Mouse (Mus musculus) heart, embryonic 15.5 days (tissue): Measurements from ENCODE around the gene Plpp1. TPM values are rescaled to one million over a fixed set of nuclear protein-coding genes. Genes with fewer than 3 reads are reported as not detected.
A peak's percentile ranks its signal among the peaks of the same experiment; 100 is the strongest.

ENCODE experiments used
- ATAC-seq: fragments of 200-750 bp; cut with Nextera tagmentation; replicated peaks from 2 replicates; pipeline ENCODE4 v1.8.0; 2017; ENCODE audit warnings: low read depth, moderate TSS enrichment; ENCODE audit not compliant: insufficient number of reproducible peaks, insufficient read depth, low FRiP score
- H3K27ac ChIP-seq: fragments of 300-500 bp; sonication (generic); 2 replicates; pipeline ENCODE4 v1.5.1; 2015; ENCODE audit warnings: mild to moderate bottlenecking, inconsistent platforms
- H3K27me3 ChIP-seq: fragments of 300-500 bp; sonication (generic); 2 replicates; pipeline ENCODE4 v1.6.1; 2015; ENCODE audit warnings: inconsistent platforms
- H3K36me3 ChIP-seq: fragments of 300-500 bp; sonication (generic); 2 replicates; pipeline ENCODE4 v1.6.1; 2015; ENCODE audit warnings: mild to moderate bottlenecking, inconsistent platforms
- H3K4me1 ChIP-seq: fragments of 300-500 bp; sonication (generic); replicated peaks from 2 replicates; pipeline ENCODE4 v1.6.1; 2015; ENCODE audit warnings: inconsistent platforms
- H3K4me2 ChIP-seq: fragments of 300-500 bp; sonication (generic); 2 replicates; pipeline ENCODE4 v1.6.1; 2015; ENCODE audit warnings: inconsistent platforms, mild to moderate bottlenecking, moderate library complexity
- H3K4me3 ChIP-seq: fragments of 300-500 bp; sonication (generic); 2 replicates; pipeline ENCODE4 v1.5.1; 2015; ENCODE audit warnings: mild to moderate bottlenecking, inconsistent platforms
- H3K9ac ChIP-seq: fragments of 300-500 bp; sonication (generic); 2 replicates; pipeline ENCODE4 v1.6.1; 2015; ENCODE audit warnings: mild to moderate bottlenecking, inconsistent platforms
- H3K9me3 ChIP-seq: fragments of 300-500 bp; sonication (generic); replicated peaks from 2 replicates; pipeline ENCODE4 v1.6.1; 2016; ENCODE audit warnings: inconsistent platforms
- WGBS: fragments of 180-500 bp; shearing (Covaris S2); methylation state at CpG from one replicate; pipeline ENCODE4 v1.1.7; 2015; ENCODE audit warnings: mixed read lengths; 5-methylcytosine and 5-hydroxymethylcytosine counted together
- polyA plus RNA-seq: library from polyadenylated mRNA; unstranded; fragments of >200 nt; fragmentation: Nextera tagmentation; extraction: Ambion mirVana; gene quantifications from 2 replicates; pipeline ENCODE4 v1.2.1, GENCODE M21; 2015

Plpp1 gene
- polyA plus RNA-seq, 1 experiment from 2014 or later = 54.1 TPM

DNA sequence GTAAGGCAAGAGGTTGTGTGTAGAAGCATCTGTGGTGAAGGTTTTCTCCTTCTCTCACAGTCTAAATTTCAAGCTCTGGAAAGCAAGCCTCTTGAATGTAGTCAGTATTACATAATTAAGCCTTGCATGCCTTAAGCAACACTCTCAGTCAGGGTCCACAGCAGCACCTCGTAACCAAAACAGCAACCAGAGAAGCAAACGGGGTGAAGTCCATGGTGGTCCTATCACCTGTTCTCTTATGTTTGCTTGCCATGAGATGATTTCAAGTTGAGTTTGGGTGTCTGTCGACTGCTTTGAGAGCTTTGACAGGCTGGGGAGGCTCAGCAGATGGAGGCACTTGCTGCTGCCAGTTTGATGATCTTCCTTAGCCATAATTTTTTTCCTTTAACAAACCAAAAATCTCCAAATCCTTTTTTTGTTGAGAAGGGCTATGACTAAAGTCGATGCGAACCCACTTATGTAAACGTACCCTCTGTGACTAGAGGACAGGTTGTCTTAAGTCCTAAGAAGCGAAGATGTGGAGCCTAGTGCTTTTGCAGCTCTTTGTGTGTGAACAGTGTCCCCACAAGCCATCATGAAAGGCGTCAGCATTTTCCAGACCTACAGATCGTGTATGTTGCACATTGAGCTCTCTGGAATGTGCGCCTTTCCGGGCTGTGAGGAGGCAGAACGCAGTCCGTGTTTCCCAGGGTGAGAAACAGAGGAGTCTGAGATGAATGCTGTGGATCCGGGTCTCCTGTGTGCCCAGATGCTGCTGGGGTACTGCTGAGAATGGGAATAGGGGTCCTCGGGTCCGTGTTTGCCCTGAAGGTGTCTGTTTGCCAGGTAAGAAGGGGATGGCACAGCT is 39.9 kb downstream of the Plpp1 start:
- Histone ChIP-seq H3K4me2 (no peak overlapping the region), H3K4me1 (no peaks in the 10 kb centered on the region), H3K27me3 (no peaks in the 10 kb centered on the region), H3K36me3 (peaks cover 14% of the 10 kb centered on the region), H3K9ac (no peak overlapping the region), H3K9me3 (no peaks in the 10 kb centered on the region), H3K27ac (no peak overlapping the region), H3K4me3 (no peak overlapping the region)
- no peak for ATAC-seq
- 86% methylated on average over 16 of the region's 16 CpGs for WGBS

DNA sequence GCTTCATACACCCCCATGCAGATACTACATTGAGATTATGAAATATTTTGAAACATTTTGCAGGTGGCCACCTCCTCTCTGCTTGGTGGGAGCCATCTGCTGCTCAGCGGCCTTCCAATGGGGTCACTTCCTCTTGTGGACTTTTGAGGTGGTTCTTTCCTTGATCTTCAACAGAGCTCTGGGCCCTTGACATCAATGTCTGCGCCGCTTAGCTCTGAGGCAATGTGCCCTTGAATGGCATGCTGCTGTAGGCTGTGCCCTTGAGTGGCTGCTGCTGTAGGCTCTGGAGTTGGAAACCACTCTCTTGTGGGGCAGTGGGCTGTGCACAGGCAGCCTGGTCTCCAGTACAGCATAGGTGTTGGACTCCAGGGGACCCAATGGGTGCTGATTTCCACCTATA is 45.3 kb downstream of the Plpp1 start:
- Histone ChIP-seq H3K9ac (no peak overlapping the region), H3K27me3 (no peaks in the 10 kb centered on the region), H3K4me2 (no peak overlapping the region), H3K36me3 (peaks cover 16% of the 10 kb centered on the region), H3K9me3 (no peaks in the 10 kb centered on the region), H3K4me3 (no peak overlapping the region), H3K27ac (no peak overlapping the region), H3K4me1 (no peaks in the 10 kb centered on the region)
- WGBS = 97% methylated on average over 3 of the region's 3 CpGs
- no peak for ATAC-seq

DNA sequence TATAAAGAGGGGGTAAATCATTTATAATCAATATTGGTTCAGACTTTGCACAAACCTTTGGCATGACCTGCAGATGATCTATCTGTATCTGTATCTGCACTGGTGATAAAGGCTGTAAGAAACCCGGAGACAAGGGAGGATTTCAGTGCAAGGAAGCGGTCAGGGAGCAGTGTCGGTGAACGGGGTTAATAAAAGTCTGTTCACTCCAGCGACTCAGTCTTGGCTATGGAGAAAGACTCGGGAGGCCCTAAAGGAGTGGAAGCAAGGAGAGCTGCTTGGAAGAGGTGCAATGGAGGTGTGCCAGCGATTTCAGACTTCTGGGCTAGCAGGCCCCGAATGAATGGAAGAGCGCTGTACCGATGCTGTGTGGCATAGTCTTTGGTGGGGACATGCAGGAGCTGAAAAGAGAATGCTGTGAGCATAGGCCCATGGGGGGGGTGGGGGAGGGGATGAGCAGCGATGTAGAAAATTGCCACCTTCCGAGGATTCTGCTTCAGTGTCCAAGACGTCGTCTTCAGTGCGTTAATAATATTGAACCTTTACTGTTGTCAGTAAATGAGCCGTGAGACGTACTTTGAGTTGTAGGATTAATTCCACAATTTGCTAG is 53.2 kb downstream of the Plpp1 start:
- Histone ChIP-seq H3K27ac (no peak overlapping the region), H3K4me3 (no peak overlapping the region), H3K9me3 (no peaks in the 10 kb centered on the region), H3K27me3 (no peaks in the 10 kb centered on the region), H3K9ac (no peak overlapping the region), H3K4me1 (no peaks in the 10 kb centered on the region), H3K36me3 (peaks cover 10% of the 10 kb centered on the region), H3K4me2 (no peak overlapping the region)
- ATAC-seq = no peak
- WGBS = 81% methylated on average over 17 of the region's 17 CpGs

DNA sequence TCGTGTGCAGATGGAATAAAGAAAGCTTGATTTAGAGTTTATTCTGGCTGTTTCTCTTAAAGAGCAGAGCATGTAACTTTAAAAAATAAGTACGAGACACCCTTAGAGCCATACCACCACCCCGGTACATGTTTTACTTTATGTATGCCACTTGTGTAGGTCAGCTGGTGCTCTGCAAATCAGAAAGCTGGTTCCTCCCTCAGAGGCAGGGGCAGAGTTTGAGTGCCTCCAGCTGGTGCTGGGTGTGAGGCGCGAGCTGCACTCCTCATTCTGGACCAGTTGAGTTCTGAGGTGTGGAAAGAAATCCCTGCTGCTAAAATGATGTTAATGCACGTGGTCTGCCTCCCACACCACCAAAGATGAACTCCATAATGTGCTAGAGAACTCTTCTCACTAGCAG is 53.8 kb downstream of the Plpp1 start:
- no peak overlapping the region for H3K27ac ChIP-seq
- peaks cover 11% of the 10 kb centered on the region for H3K36me3 ChIP-seq
- H3K4me3 ChIP-seq = no peak overlapping the region
- no peak for ATAC-seq
- H3K27me3 ChIP-seq = no peaks in the 10 kb centered on the region
- no peaks in the 10 kb centered on the region for H3K4me1 ChIP-seq
- 77% methylated on average over 6 of the region's 6 CpGs for WGBS
- no peak overlapping the region for H3K4me2 ChIP-seq
- H3K9me3 ChIP-seq = no peaks in the 10 kb centered on the region
- H3K9ac ChIP-seq = no peak overlapping the region

DNA sequence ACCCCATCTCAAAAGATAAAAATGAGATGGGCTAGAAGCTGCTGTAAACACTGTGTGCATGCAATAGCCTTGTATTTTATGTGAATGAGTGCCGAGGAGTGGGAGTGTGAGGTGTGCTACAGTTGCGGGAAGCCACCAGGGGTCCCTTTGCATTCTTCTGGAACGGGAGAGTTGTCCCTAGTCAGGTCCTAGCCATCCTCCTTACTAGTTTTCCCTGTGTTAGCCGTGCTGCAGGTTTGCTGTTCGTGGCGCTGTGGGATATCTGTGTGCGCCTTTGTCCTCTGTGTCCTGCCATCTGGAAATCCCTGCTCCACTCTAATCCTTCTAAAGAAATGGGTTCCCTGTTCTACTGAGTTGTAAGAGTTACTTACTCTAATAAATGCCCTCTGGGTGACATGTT is 57.3 kb downstream of the Plpp1 start:
- H3K27me3 ChIP-seq = no peaks in the 10 kb centered on the region
- WGBS = 84% methylated on average over 7 of the region's 7 CpGs
- H3K9me3 ChIP-seq = no peaks in the 10 kb centered on the region
- no peak overlapping the region for H3K27ac ChIP-seq
- ATAC-seq = no peak
- H3K4me1 ChIP-seq = peaks cover 12% of the 10 kb centered on the region; the same call in 1 of the 2 replicates
- peaks cover 28% of the 10 kb centered on the region for H3K36me3 ChIP-seq
- H3K9ac ChIP-seq = no peak overlapping the region
- no peak overlapping the region for H3K4me3 ChIP-seq
- no peak overlapping the region for H3K4me2 ChIP-seq

DNA sequence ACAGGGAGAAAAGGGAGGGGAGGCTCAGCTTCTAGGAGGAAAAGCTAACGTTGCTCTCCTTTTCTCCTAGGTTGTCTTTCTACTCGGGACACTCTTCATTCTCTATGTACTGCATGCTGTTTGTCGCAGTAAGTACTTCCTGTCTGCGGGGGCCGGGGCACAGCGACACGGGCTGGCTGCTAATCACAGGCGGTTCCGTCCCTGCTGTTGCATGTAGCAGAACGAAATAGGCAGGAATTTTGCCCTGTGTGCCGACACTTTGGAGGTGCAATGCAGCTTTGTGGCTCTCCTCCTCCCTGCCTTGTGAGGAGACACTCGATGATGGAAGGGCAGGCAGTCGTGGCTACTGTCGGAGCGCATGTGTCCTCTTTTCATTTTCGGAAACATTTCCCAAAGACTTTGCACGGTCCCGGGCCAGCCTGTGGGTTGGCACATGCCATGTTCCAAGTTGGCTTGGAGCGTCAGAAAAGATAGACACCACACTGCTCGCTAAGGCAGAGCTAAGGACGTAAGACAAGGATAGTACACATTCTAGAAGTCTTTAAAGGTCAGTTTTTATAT is 59.1 kb downstream of the Plpp1 start:
- Histone ChIP-seq H3K27me3 (no peaks in the 10 kb centered on the region), H3K4me2 (no peak overlapping the region), H3K4me1 (peaks cover 13% of the 10 kb centered on the region; the same call in 1 of the 2 replicates), H3K9me3 (no peaks in the 10 kb centered on the region), H3K36me3 (peaks cover 28% of the 10 kb centered on the region), H3K9ac (no peak overlapping the region), H3K4me3 (no peak overlapping the region), H3K27ac (no peak overlapping the region)
- ATAC-seq = no peak
- WGBS = 81% methylated on average over 21 of the region's 21 CpGs

DNA sequence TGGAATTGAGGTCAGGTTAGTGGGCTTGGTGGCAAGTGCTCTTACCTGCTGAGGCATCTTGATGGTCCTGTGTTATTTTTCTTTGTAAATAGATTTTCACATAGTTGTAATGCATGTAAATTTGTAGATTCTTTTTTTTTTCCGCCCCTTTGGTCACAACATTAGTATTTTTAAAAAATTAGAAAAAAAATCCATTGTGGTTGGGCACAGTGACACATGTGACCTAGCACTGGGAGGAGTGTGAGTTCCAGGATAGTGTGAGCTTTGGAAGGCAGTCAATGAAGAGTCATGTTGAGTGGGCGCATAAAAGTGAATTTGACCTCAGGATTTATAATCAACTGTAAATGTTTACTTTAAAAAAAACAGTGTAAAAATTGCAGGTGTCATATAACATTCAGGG is 59.8 kb downstream of the Plpp1 start:
- Histone ChIP-seq H3K4me2 (no peak overlapping the region), H3K36me3 (peaks cover 28% of the 10 kb centered on the region), H3K9me3 (no peaks in the 10 kb centered on the region), H3K27me3 (no peaks in the 10 kb centered on the region), H3K27ac (no peak overlapping the region), H3K4me1 (peaks cover 13% of the 10 kb centered on the region; the same call in 1 of the 2 replicates), H3K4me3 (no peak overlapping the region), H3K9ac (no peak overlapping the region)
- 89% methylated on average over 2 of the region's 2 CpGs for WGBS
- ATAC-seq = no peak

DNA sequence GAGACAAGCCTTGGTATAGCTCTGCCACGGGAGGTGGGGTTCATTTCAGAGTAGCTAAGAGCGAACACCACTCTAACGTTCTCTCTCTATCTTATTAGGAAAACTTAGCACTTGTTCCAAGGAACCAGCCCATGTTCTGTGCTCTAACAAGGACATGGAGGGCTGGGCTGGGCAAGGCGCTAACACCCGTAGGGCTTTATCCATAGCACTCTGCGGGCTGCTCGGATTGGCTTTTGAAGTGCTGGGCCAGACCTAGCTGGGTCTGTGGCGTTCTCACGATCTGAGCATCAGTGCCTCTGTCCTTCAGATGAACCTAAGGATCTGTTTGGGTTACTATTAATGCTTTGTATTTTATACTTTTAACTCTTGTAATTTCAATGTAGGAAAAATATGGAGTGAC is 60.3 kb downstream of the Plpp1 start:
- 90% methylated on average over 9 of the region's 9 CpGs for WGBS
- Histone ChIP-seq H3K4me3 (no peak overlapping the region), H3K27me3 (no peaks in the 10 kb centered on the region), H3K4me1 (peaks cover 13% of the 10 kb centered on the region; the same call in 1 of the 2 replicates), H3K9me3 (no peaks in the 10 kb centered on the region), H3K36me3 (peaks cover 28% of the 10 kb centered on the region), H3K27ac (no peak overlapping the region), H3K4me2 (no peak overlapping the region), H3K9ac (no peak overlapping the region)
- ATAC-seq = no peak

DNA sequence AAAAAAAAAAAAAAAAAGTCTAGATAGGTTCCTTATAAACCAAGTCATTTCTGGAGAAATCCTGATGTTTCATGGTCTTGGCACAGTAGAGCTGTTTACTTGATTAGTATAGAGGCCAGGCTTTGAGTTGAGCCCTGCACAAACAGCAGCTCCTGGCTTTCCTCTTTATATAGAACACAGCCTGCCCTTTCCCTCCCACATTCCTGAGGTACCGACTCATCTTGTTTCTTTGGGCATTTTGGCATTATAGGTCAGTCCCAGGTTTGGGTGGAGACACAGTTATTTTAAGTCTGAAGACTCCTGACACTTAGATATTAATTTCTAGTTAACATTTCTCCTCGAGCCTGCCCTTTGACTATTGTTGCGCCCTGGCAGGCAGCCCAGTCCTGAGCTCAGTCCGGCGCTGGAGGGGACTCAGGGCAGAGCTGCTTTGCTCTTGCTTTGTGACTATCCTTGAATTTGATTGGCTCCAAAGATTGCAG is 61.3 kb downstream of the Plpp1 start:
- Histone ChIP-seq H3K9me3 (no peaks in the 10 kb centered on the region), H3K27ac (peak overlapping the region; percentile 41), H3K9ac (no peak overlapping the region), H3K27me3 (no peaks in the 10 kb centered on the region), H3K4me2 (no peak overlapping the region; the same call in 1 of the 2 replicates), H3K4me3 (no peak overlapping the region), H3K4me1 (peaks cover 13% of the 10 kb centered on the region; the same call in 1 of the 2 replicates), H3K36me3 (peaks cover 34% of the 10 kb centered on the region)
- ATAC-seq = 0 out of 2 replicates have a peak, but pooled peaks have one; percentile 61
- 23% methylated on average over 5 of the region's 5 CpGs for WGBS

DNA sequence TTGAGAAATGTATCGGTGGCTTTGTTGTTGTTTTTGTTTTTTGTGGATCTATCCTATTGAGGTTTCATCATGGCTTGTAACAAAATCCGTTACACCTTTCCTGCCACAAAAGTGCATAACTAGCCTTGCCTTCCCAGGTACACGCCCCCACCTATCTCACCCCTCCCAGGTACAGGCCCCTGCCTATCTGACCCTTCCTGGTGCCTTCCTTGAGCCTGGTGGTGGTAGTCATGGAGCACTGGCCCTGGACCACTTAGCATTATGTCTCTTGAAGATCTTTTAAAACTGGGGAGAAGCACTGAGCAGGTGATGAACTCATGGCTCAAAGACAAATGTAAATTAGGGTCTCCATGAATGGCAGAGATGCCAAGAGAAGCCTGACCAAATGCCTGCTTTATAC is 61.8 kb downstream of the Plpp1 start:
- Histone ChIP-seq H3K4me2 (no peak overlapping the region), H3K9ac (no peak overlapping the region), H3K4me3 (no peak overlapping the region), H3K4me1 (peaks cover 13% of the 10 kb centered on the region; the same call in 1 of the 2 replicates), H3K36me3 (peaks cover 34% of the 10 kb centered on the region), H3K9me3 (no peaks in the 10 kb centered on the region), H3K27me3 (no peaks in the 10 kb centered on the region), H3K27ac (peak overlapping the region; percentile 41)
- 76% methylated on average over 3 of the region's 3 CpGs for WGBS
- no peak for ATAC-seq

DNA sequence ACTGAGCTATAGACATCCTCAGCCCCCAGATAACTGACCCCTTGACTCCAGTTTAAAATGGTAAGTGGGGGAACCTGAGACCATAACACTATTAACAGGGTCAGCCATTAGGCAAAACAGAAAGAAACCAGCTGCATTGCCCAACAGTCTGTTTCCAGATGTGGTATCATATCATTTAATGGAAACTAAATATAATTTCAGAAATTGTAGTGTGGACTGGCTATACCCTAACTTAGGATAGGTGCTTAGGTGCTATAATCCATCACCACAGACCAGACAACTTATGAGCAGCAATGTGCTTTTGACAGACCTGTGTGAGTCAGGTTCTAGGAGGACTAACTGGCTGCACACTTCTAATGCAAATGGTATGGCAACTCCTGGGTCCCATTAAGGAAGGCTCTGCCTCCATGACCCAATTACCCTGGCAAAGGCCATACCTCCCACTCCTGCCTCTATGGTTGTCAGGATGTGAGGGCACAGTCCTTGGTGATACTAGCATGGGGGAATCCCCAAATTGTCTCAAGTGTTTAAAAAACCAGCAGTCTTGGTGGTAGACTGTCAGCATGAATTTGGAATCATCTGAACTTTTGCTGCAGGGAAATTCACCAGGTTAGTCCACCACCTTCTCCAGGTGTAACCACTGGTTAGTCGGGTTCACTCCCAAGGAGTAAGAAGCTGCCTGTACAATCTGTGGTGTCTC is 62.5 kb downstream of the Plpp1 start:
- no peak overlapping the region for H3K27ac ChIP-seq
- no peaks in the 10 kb centered on the region for H3K9me3 ChIP-seq
- no peaks in the 10 kb centered on the region for H3K27me3 ChIP-seq
- peaks cover 41% of the 10 kb centered on the region for H3K36me3 ChIP-seq
- no peak for ATAC-seq
- no peak overlapping the region for H3K4me3 ChIP-seq
- H3K4me2 ChIP-seq = no peak overlapping the region
- no peak overlapping the region for H3K9ac ChIP-seq
- WGBS = 92% methylated on average over 1 of the region's 1 CpGs
- peaks cover 13% of the 10 kb centered on the region; the same call in 1 of the 2 replicates for H3K4me1 ChIP-seq
